Mouse (Mus musculus): ENCODE results near the gene Gm20532. TPM values are rescaled to one million over a fixed set of nuclear protein-coding genes. Genes with fewer than 3 reads are reported as not detected.

The Gm20532 gene
- polyA plus RNA-seq, 1 experiment from 2014 or later: not detected

DNA sequence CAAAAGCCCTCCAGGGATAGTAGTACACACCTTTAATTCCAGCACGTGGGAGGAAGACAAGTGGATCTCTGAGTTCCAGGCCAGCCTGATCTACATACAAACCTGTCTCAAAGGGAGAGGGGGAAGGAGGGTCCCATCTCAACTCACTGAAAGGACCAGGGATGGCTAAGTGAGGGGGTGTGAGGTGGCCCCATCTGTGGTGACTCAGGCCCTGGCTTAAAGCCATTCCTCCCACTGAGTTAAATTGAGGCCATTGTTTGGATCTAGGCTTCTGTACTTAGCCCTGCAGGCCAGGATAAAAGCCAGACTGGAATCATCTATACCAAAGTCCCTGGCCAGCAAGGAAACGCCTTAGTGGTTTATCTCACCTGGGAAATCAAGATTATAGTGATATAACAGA, 34.8 kb downstream of the Gm20532 start:
- Histone ChIP-seq H3K27ac (ENCODE audit: low read length) (no peak overlapping the region), H3K9me3 (ENCODE audit: low read length) (no peaks in the 10 kb centered on the region), H3K4me1 (ENCODE audit: insufficient read depth, low read length) (no peaks in the 10 kb centered on the region), H3K9ac (replicated peaks; ENCODE audit: low read length) (no peak overlapping the region), H3K27me3 (ENCODE audit: insufficient read depth, low read length) (no peaks in the 10 kb centered on the region), H3K4me2 (replicated peaks; ENCODE audit: low read depth, low read length) (no peak overlapping the region), H3K36me3 (ENCODE audit: insufficient read depth, low read length) (no peaks in the 10 kb centered on the region), H3K4me3 (ENCODE audit: low read length) (no peak overlapping the region)
- ATAC-seq (ENCODE audit: low FRiP score, low TSS enrichment): no peak
- 36% methylated on average over 2 of the region's 2 CpGs for WGBS

DNA sequence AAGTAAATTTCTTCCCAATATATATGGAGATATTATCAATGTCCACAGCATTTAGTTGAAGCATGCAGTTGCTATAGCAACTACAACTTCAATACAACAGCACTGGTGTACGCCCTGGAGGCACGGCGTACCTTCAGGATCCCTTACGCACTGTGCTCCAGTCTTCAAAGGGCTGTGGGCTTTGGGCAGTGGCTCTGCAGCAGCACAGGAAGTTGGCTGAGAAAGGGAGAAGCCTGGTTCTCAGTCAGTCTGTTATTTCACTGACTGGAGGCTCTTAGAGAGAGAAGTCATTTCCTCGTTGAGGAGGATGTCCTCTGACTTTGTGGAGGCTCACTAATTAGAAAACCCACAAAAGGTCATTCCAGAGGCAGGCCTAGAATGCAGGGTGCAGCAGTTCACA, 36.5 kb downstream of the Gm20532 start:
- no peak overlapping the region for H3K4me2 ChIP-seq (replicated peaks; ENCODE audit: low read depth, low read length)
- no peak overlapping the region for H3K9ac ChIP-seq (replicated peaks; ENCODE audit: low read length)
- H3K9me3 ChIP-seq (ENCODE audit: low read length): no peaks in the 10 kb centered on the region
- H3K27ac ChIP-seq (ENCODE audit: low read length): no peak overlapping the region
- ATAC-seq (ENCODE audit: low FRiP score, low TSS enrichment): no peak
- no peak overlapping the region for H3K4me3 ChIP-seq (ENCODE audit: low read length)
- peaks cover 5% of the 10 kb centered on the region; the same call in 1 of the 2 replicates for H3K4me1 ChIP-seq (ENCODE audit: insufficient read depth, low read length)
- WGBS: 47% methylated on average over 5 of the region's 5 CpGs
- H3K36me3 ChIP-seq (ENCODE audit: insufficient read depth, low read length): no peaks in the 10 kb centered on the region
- H3K27me3 ChIP-seq (ENCODE audit: insufficient read depth, low read length): no peaks in the 10 kb centered on the region

DNA sequence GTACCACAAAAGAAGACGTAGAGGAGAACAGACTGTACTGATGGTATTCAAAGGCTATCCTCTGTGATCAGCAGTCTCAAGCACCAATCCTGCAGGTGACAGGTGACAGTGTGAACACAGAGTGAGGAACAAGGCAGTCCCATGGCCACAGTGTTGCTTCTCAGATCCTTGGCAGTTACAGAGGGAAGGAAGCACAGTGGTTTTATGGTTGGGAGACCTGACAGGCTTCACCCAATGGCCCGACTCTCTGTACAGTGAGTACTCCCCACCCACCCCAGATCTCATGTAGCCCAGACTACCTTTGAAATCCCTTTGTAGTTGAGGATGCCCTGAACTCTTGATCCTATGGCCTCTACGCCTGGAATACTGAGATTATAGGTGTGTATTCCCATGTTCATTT, 39.0 kb downstream of the Gm20532 start:
- H3K4me1 ChIP-seq (ENCODE audit: insufficient read depth, low read length): peaks cover 18% of the 10 kb centered on the region
- no peak for ATAC-seq (ENCODE audit: low FRiP score, low TSS enrichment)

DNA sequence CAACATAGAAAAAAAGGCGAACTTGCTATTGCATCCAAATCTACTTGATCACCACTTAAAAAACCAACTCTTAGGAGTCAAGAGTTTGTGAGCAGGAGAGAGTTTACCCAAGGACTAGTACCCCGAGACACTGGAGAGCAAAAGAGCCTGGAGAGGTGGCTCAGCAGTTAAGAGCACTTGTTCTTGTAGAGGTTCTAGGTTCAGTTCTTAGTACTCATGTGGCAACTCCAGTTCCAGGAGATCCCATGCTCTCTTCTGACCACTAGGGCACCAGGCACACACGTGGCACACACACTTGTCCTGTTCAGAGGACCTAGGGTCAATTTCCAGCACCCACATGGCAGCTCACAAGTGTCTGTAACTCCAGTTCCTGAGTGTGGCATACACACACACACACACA, 39.6 kb downstream of the Gm20532 start:
- Histone ChIP-seq H3K27ac (ENCODE audit: low read length) (no peak overlapping the region), H3K4me3 (ENCODE audit: low read length) (no peak overlapping the region), H3K36me3 (ENCODE audit: insufficient read depth, low read length) (no peaks in the 10 kb centered on the region), H3K4me1 (ENCODE audit: insufficient read depth, low read length) (peaks cover 23% of the 10 kb centered on the region), H3K4me2 (replicated peaks; ENCODE audit: low read depth, low read length) (no peak overlapping the region), H3K27me3 (ENCODE audit: insufficient read depth, low read length) (no peaks in the 10 kb centered on the region), H3K9ac (replicated peaks; ENCODE audit: low read length) (no peak overlapping the region), H3K9me3 (ENCODE audit: low read length) (no peaks in the 10 kb centered on the region)
- ATAC-seq (ENCODE audit: low FRiP score, low TSS enrichment): no peak
- 75% methylated on average over 3 of the region's 3 CpGs for WGBS

More for the DNA sequence above, 39.0 kb downstream of the Gm20532 start:
- WGBS: 86% methylated on average over 3 of the region's 3 CpGs
- no peaks in the 10 kb centered on the region for H3K27me3 ChIP-seq (ENCODE audit: insufficient read depth, low read length)
- no peaks in the 10 kb centered on the region for H3K9me3 ChIP-seq (ENCODE audit: low read length)
- no peak overlapping the region for H3K4me2 ChIP-seq (replicated peaks; ENCODE audit: low read depth, low read length)
- H3K4me3 ChIP-seq (ENCODE audit: low read length): no peak overlapping the region
- no peak overlapping the region for H3K9ac ChIP-seq (replicated peaks; ENCODE audit: low read length)
- no peak overlapping the region for H3K27ac ChIP-seq (ENCODE audit: low read length)
- H3K36me3 ChIP-seq (ENCODE audit: insufficient read depth, low read length): no peaks in the 10 kb centered on the region

GRCm38 (mm10) chr2:26627921-26628739, 41.7 kb downstream of the Gm20532 start, which contains the start of gene Fam69b:
Gene Fam69b (plus strand): TSS chr2:26628457.
- Histone ChIP-seq H3K27ac (ENCODE audit: low read length) (peak within 1 kb of the TSS; percentile 63), H3K27me3 (ENCODE audit: insufficient read depth, low read length) (no peaks in the 10 kb centered on the region), H3K36me3 (ENCODE audit: insufficient read depth, low read length) (no peaks in the 10 kb centered on the region), H3K4me3 (ENCODE audit: low read length) (peak within 1 kb of the TSS; percentile 71), H3K9me3 (ENCODE audit: low read length) (no peaks in the 10 kb centered on the region), H3K9ac (replicated peaks; ENCODE audit: low read length) (peak within 1 kb of the TSS; percentile 93), H3K4me2 (replicated peaks; ENCODE audit: low read depth, low read length) (peak within 1 kb of the TSS; percentile 98), H3K4me1 (ENCODE audit: insufficient read depth, low read length) (peaks cover 23% of the 10 kb centered on the region)
- peak; percentile 49 for ATAC-seq (ENCODE audit: low FRiP score, low TSS enrichment)
- under 1% methylated on average over 67 of the region's 70 CpGs for WGBS

- Histone ChIP-seq H3K9ac (replicated peaks; ENCODE audit: low read length) (peak overlapping the region; percentile 93), H3K4me1 (ENCODE audit: insufficient read depth, low read length) (peaks cover 23% of the 10 kb centered on the region), H3K27me3 (ENCODE audit: insufficient read depth, low read length) (no peaks in the 10 kb centered on the region), H3K9me3 (ENCODE audit: low read length) (no peaks in the 10 kb centered on the region), H3K27ac (ENCODE audit: low read length) (peak overlapping the region; percentile 63; the same call in 1 of the 2 replicates), H3K36me3 (ENCODE audit: insufficient read depth, low read length) (no peaks in the 10 kb centered on the region), H3K4me2 (replicated peaks; ENCODE audit: low read depth, low read length) (peak overlapping the region; percentile 98), H3K4me3 (ENCODE audit: low read length) (peak overlapping the region; percentile 71)
- 17% methylated on average over 5 of the region's 5 CpGs for WGBS
- peak; percentile 39 for ATAC-seq (ENCODE audit: low FRiP score, low TSS enrichment)
These were observed 42.5 kb downstream of the Gm20532 start for GRCm38 (mm10) chr2:26628792-26629437.

DNA sequence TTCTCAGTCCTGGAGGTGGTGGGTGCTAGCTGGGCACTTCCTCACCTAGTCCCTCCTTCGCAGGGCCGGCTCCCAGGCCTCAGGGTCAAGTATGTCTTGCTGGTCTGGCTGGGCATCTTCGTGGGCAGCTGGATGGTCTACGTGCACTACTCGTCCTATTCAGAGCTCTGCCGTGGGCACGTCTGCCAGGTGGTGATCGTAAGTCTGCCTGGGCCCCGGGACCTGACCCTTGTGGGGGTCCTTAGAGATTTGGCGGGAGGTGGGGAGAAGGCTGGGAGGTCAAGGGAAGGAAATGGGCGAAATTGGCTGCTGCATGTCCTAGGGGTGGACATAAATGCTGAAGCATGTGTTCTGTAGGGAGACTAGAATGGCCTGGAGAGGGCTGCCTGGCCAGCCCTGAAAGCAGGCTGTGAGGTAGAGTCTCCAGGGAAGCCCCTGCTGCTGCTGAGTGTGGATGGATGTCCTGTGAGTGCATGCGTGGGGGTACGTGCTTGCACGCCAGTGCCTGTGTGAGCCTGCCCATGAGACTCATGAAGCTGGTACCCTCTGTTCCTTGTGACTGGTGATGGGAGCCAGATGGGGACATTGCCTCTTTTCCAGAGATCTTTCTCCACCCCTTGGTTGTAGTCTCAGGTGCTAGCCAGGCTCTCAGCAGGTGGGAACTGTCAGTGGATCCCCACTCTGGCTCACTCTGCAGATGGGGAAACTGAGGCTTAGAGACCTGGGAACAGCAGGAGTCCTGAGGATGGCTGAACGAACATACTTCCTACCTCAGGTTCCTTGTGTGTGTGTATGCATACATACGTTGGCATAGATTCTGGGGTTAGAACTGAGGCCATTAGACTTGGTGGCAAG, 46.3 kb downstream of the Gm20532 start:
- H3K27me3 ChIP-seq (ENCODE audit: insufficient read depth, low read length): no peaks in the 10 kb centered on the region
- H3K9ac ChIP-seq (replicated peaks; ENCODE audit: low read length): no peak overlapping the region
- WGBS: 68% methylated on average over 16 of the region's 16 CpGs
- no peak overlapping the region for H3K4me2 ChIP-seq (replicated peaks; ENCODE audit: low read depth, low read length)
- H3K4me1 ChIP-seq (ENCODE audit: insufficient read depth, low read length): peaks cover 35% of the 10 kb centered on the region
- no peak overlapping the region for H3K27ac ChIP-seq (ENCODE audit: low read length)
- ATAC-seq (ENCODE audit: low FRiP score, low TSS enrichment): no peak
- peaks cover 37% of the 10 kb centered on the region for H3K36me3 ChIP-seq (ENCODE audit: insufficient read depth, low read length)
- H3K4me3 ChIP-seq (ENCODE audit: low read length): no peak overlapping the region
- H3K9me3 ChIP-seq (ENCODE audit: low read length): no peaks in the 10 kb centered on the region

DNA sequence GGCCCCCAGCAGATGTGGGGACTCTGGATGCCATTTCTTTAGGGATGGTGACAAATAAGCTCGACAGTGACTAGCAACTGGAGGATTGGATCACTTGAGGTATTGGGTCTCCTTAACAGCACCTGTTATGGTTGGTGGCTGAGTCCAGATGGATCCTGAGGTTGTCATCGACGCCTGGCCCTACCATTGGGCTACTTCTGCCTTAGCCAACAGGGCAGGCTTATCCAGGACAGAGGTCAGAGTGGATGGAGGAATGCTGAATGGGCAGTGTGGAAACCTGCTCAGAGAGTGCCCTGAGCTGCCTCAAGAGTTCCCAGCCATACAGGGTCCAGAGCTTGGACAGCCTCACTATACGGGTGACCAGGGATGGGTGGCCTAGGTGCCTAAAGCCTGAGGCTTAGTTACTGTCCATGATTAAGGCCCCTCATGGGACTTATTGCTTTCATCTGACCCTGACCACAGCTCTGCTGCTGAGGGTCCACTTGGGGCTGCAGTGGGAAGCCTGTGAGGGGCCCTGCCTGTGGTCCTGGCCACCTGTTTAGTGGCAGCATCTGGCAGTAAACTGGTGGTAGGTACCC, 47.6 kb downstream of the Gm20532 start:
- Histone ChIP-seq H3K27ac (ENCODE audit: low read length) (peak overlapping the region; percentile 20; the same call in 1 of the 2 replicates), H3K27me3 (ENCODE audit: insufficient read depth, low read length) (no peaks in the 10 kb centered on the region), H3K9ac (replicated peaks; ENCODE audit: low read length) (no peak overlapping the region; the same call in 1 of the 2 replicates), H3K4me2 (replicated peaks; ENCODE audit: low read depth, low read length) (no peak overlapping the region), H3K9me3 (ENCODE audit: low read length) (no peaks in the 10 kb centered on the region), H3K4me3 (ENCODE audit: low read length) (no peak overlapping the region), H3K4me1 (ENCODE audit: insufficient read depth, low read length) (peaks cover 39% of the 10 kb centered on the region), H3K36me3 (ENCODE audit: insufficient read depth, low read length) (peaks cover 44% of the 10 kb centered on the region)
- ATAC-seq (ENCODE audit: low FRiP score, low TSS enrichment): no peak
- WGBS: 67% methylated on average over 4 of the region's 4 CpGs
